Comparison of ENCODE assay signal across 23 mouse cellular contexts in genomic region chr10:88794606-88795005, GRCm38 (mm10). TPM values are rescaled to one million over a fixed set of nuclear protein-coding genes. Genes with fewer than 3 reads are reported as not detected.
A peak's percentile ranks its signal among the peaks of the same experiment; 100 is the strongest.
DNase-seq lines count a peak whose midpoint lies in the region; ATAC-seq lines count a peak whose summit lies in the region.
"Had no signal": no experiment of that assay in that cellular context is flagged by ENCODE, and none has a peak within 500 bp of the region (broad histone marks: within the 10 kb centered on the region; RNA-seq: fewer than 3 reads in every experiment).

No protein-coding gene starts in this region.

- 0 out of 2 replicates have a peak, but pooled peaks cover 5% of the 10 kb centered on the region for H3K36me3 ChIP-seq in midbrain, embryonic 11.5 days (ENCODE audit: control insufficient read depth, insufficient read depth, low read length)
- H3K36me3 ChIP-seq in midbrain, embryonic 13.5 days: peaks cover 73% of the 10 kb centered on the region
- H3K36me3 ChIP-seq in hindbrain, embryonic 11.5 days (ENCODE audit: control insufficient read depth, insufficient read depth, low read length): no peaks in the 10 kb centered on the region

- H3K9me3 ChIP-seq in midbrain, embryonic 11.5 days (ENCODE audit: control insufficient read depth, low read length): no peaks in the 10 kb centered on the region
- H3K9me3 ChIP-seq in midbrain, embryonic 13.5 days: no peaks in the 10 kb centered on the region
- no peaks in the 10 kb centered on the region for H3K9me3 ChIP-seq in hindbrain, embryonic 11.5 days (ENCODE audit: control insufficient read depth, low read length)
- H3K9me3 ChIP-seq: forebrain, embryonic 13.5 days; hindbrain, embryonic 13.5 days; limb, embryonic 12.5 days; midbrain, embryonic 10.5 days; neural tube, embryonic 12.5 days had no signal

- no peak overlapping the region for H3K27ac ChIP-seq in midbrain, embryonic 11.5 days (ENCODE audit: low read depth, low read length)
- H3K27ac ChIP-seq in midbrain, embryonic 13.5 days: no peak overlapping the region
- no peak overlapping the region for H3K27ac ChIP-seq in hindbrain, embryonic 11.5 days (ENCODE audit: low read depth, low read length)
- H3K27ac ChIP-seq: forebrain, embryonic 13.5 days; hindbrain, embryonic 13.5 days; limb, embryonic 12.5 days; midbrain, embryonic 10.5 days; neural tube, embryonic 12.5 days had no signal

- H3K4me1 ChIP-seq in midbrain, embryonic 11.5 days (ENCODE audit: control insufficient read depth, insufficient read depth, low read length): no peaks in the 10 kb centered on the region
- H3K4me1 ChIP-seq in midbrain, embryonic 13.5 days (replicated peaks): no peaks in the 10 kb centered on the region
- no peaks in the 10 kb centered on the region for H3K4me1 ChIP-seq in hindbrain, embryonic 11.5 days (replicated peaks; ENCODE audit: control insufficient read depth, insufficient read depth, low read length)
- H3K4me1 ChIP-seq: forebrain, embryonic 13.5 days; hindbrain, embryonic 13.5 days; limb, embryonic 12.5 days; midbrain, embryonic 10.5 days; neural tube, embryonic 12.5 days had no signal

- no peak overlapping the region for H3K9ac ChIP-seq in midbrain, embryonic 11.5 days (ENCODE audit: low read length)
- no peak overlapping the region for H3K9ac ChIP-seq in midbrain, embryonic 13.5 days (replicated peaks)
- no peak overlapping the region for H3K9ac ChIP-seq in hindbrain, embryonic 11.5 days (ENCODE audit: low read depth, low read length)
- H3K9ac ChIP-seq: forebrain, embryonic 13.5 days; hindbrain, embryonic 13.5 days; limb, embryonic 12.5 days; neural tube, embryonic 12.5 days had no signal

- no peak overlapping the region for H3K4me3 ChIP-seq in midbrain, embryonic 11.5 days (ENCODE audit: low read depth, low read length)
- no peak overlapping the region for H3K4me3 ChIP-seq in midbrain, embryonic 13.5 days (replicated peaks)
- no peak overlapping the region for H3K4me3 ChIP-seq in hindbrain, embryonic 11.5 days (ENCODE audit: low read depth, low read length)
- H3K4me3 ChIP-seq: forebrain, embryonic 13.5 days; hindbrain, embryonic 13.5 days; limb, embryonic 12.5 days; midbrain, embryonic 10.5 days; myocyte; neural tube, embryonic 12.5 days had no signal

- intact Hi-C loops in heart, postnatal 14 days (cut with DNase I): no loop called here

- DNase-seq in heart, adult 11 months: peak; percentile 88
- no peak for DNase-seq in heart, postnatal 14 days
- DNase-seq in midbrain, embryonic 11.5 days (ENCODE audit: low spot score, missing footprints): peak; percentile 4
- DNase-seq in kidney, postnatal 10 days: peak; percentile 28
- DNase-seq in right cerebral cortex, adult 18-20 months: no peak
- no peak for DNase-seq in embryo, embryonic 10.5 days (ENCODE audit: low spot score)
- DNase-seq in hindbrain, embryonic 11.5 days (ENCODE audit: low spot score): no peak
- DNase-seq: adrenal gland, adult 8-10 months; cerebellum, adult 8-10 months; cerebellum, postnatal 25 days; gastrocnemius, postnatal 10 days; heart, postnatal 36 days; layer of hippocampus, adult 9-11 months; thymus, postnatal 4 days had no signal

- 92% methylated on average over 8 of the region's 8 CpGs for WGBS in midbrain, embryonic 11.5 days
- WGBS in midbrain, embryonic 13.5 days: 96% methylated on average over 8 of the region's 8 CpGs
- WGBS in hindbrain, embryonic 11.5 days: 93% methylated on average over 8 of the region's 8 CpGs

- H3K27me3 ChIP-seq in midbrain, embryonic 11.5 days (ENCODE audit: control insufficient read depth, insufficient read depth, low read length): no peaks in the 10 kb centered on the region
- no peaks in the 10 kb centered on the region for H3K27me3 ChIP-seq in midbrain, embryonic 13.5 days
- no peaks in the 10 kb centered on the region for H3K27me3 ChIP-seq in hindbrain, embryonic 11.5 days (ENCODE audit: control insufficient read depth, insufficient read depth, low read length)
- H3K27me3 ChIP-seq: CH12.LX; forebrain, embryonic 13.5 days; hindbrain, embryonic 13.5 days; limb, embryonic 12.5 days; neural tube, embryonic 12.5 days had no signal

- no peak overlapping the region for H3K4me2 ChIP-seq in midbrain, embryonic 11.5 days
- no peak overlapping the region for H3K4me2 ChIP-seq in midbrain, embryonic 13.5 days (replicated peaks)
- H3K4me2 ChIP-seq in hindbrain, embryonic 11.5 days (replicated peaks; ENCODE audit: low read depth, low read length): no peak overlapping the region
- H3K4me2 ChIP-seq: forebrain, embryonic 13.5 days; hindbrain, embryonic 13.5 days; limb, embryonic 12.5 days; liver, embryonic 11.5 days; neural tube, embryonic 12.5 days had no signal

- no peak for ATAC-seq in midbrain, embryonic 11.5 days (ENCODE audit: low FRiP score)
- no peak for ATAC-seq in midbrain, embryonic 13.5 days
- ATAC-seq in hindbrain, embryonic 11.5 days (ENCODE audit: low FRiP score): no peak
- ATAC-seq: forebrain, embryonic 13.5 days had no signal

RNA-seq across cellular contexts. Expression of gene Utp20, which starts 32.0 kb away (rescaled TPM):
- 10 to 100 TPM in 1 of 2 experiments, 1 to 10 TPM in 1; 8.3 to 11.8 TPM for total RNA-seq in heart, postnatal 14 days (2021)
- polyA plus RNA-seq in midbrain, embryonic 11.5 days (2014; fragmentation: Nextera tagmentation; extraction: Ambion mirVana): 17.6 and 22.8 TPM in 2 replicates
- 11.1 and 11.7 TPM in 2 replicates for polyA plus RNA-seq in midbrain, embryonic 13.5 days (2015; fragmentation: Nextera tagmentation; extraction: Ambion mirVana)
- 17.3 and 21.4 TPM in 2 replicates for polyA plus RNA-seq in hindbrain, embryonic 11.5 days (2014; fragmentation: Nextera tagmentation; extraction: Ambion mirVana)

Comparison
In these comparisons a context has a peak if more than half of its experiments do, and no peak if none do; other contexts are left out.
1. DNase-seq: peak in heart, adult 11 months (single experiment), midbrain, embryonic 11.5 days (single experiment) and kidney, postnatal 10 days (single experiment); none in heart, postnatal 14 days (0 of 2), right cerebral cortex, adult 18-20 months (single experiment), embryo, embryonic 10.5 days (single experiment) and hindbrain, embryonic 11.5 days (single experiment).